Mouse (Mus musculus): ENCODE results near the gene Pptc7. TPM values are rescaled to one million over a fixed set of nuclear protein-coding genes. Genes with fewer than 3 reads are reported as not detected.
"Not testable (repeated sequence)": the region's sequence is repeated elsewhere in the genome, so short reads cannot be mapped to it uniquely, and the experiment has no call there.

Gene Pptc7
- polyA plus RNA-seq, 1 experiment = 20.4 TPM

DNA sequence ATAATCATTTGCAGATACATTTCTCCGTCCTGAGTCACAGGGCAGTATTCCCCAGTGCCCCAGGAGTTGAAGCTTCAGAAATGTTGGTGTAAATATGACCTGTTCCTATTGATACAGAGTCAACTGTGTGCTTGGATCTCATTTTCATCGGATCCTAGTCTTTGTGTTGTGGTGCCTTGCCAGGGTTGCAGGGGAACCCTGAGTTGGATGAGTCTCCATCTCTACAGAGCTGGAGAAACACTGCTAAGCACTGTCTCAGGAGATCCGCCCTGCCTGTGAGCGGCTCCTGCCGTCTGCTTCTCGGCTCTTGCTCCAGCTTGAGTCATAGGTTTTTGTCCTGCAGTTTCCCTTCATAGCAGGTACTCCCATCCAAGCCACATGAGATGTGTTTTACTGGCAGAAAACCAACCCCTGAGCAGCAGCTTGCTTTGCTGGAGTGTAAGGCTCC lies 15.9 kb downstream of the Pptc7 start:
- DNase-seq (ENCODE audit: low read depth) = no peak

DNA sequence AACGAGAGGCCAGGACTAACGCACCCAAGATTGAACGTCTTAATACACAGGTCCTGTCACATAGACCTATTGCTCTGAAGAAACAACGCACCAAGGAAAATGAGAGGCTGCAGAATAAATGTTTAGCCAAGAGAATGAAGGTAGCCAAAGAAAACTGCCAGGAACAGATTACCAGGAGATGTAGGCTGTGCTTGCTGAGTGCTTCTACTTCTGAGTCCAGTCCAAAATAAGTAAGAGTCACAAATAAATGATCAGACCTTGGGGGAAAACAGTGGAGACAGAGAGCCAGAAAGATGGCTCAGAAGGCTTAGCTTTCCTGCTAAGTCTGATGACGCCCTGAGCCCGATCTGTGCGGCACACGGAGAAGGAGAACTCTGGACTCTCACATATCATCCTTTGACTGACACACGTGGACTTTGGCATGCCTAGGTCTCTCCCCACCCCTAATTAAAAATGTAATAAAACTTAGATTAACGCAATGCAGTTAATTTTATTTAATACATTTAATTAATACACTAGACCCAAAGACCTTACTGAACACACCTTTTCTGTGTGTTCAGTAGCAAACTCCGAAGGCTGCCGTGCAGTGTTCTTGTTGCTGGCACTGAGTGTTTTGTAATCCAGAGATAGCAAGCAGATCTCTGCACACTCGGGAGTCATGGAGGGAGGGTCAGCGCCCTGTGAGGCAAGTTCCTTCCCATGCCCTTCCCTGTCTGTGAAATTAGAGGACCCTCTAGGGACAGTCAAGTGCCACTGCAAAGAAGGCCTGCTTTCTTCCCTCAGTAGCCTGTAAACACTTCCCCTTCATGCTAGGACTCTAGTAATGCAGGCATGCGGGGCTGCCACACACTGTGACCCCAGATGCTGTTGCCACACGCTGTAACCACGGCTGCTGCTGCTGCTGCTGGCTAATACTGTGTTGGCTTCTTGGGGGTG lies 18.9 kb downstream of the Pptc7 start:
- DNase-seq (ENCODE audit: low read depth) = peak; percentile 87

DNA sequence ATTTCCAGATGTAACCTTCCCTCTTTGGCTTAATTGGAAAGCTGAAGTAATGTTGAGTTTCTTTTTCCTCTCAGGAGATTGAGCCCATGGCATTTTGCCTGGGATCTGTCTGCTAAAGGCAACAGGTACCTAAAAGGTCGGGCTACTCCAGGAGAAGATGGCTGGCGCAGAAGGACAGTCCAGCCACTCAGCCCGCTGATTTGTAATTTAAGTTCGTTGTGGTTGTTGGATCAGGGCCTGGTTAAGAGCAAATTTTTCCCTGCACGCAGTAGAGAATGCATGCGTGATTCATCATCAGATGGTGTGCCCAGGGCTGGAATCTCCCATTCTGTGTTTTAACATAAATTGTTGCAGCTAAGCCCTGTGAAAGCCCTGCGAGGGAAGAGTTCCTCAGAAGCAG lies 19.8 kb downstream of the Pptc7 start:
- no peak for DNase-seq (ENCODE audit: low read depth)

DNA sequence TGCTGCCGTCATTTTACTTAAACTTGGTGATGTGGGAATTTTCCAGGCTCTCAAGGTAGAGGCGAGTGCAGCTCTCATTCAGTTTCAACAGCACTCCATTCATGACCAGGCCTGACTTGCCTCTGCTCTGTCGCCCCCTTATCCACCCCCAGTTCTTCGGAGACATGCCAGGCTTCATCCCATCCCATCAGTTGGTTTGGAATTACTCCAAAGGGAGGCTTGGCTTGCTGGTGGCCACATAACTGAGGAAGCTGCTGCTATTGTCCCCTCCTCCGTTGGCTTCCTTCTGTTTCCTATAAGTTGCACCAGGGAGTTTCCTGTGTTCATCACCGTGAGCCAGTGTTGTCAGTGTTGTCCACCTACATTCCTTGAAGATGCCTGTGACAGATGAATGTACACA lies 20.4 kb downstream of the Pptc7 start:
- DNase-seq (ENCODE audit: low read depth) = no peak

- DNase-seq (ENCODE audit: low read depth) = no peak
These were observed 21.3 kb downstream of the Pptc7 start for GRCm38 (mm10) chr5:122305472-122305871.

- no peak for DNase-seq (ENCODE audit: low read depth)
These were observed 22.4 kb downstream of the Pptc7 start for GRCm38 (mm10) chr5:122306536-122306935.

DNA sequence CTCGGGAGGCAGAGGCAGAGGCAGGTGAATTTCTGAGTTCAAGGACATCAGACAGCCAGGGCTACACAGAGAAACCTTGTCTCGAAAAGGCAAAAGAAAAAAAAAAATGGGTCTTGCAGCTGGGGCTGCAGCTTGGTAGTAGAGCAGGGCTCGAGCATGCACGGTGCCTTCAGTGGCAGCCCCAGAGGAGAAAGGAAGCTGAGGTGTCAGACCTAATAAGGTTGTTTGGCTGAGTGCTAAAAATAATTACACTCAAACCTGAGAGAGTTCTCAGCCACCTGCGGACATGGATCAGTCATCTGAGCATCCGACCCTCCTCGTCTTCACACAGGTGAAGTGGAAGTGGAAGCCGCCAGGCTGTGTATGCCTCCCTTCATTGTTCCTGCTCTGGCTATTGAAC lies 26.5 kb downstream of the Pptc7 start:
- no peak for DNase-seq (ENCODE audit: low read depth)

DNA sequence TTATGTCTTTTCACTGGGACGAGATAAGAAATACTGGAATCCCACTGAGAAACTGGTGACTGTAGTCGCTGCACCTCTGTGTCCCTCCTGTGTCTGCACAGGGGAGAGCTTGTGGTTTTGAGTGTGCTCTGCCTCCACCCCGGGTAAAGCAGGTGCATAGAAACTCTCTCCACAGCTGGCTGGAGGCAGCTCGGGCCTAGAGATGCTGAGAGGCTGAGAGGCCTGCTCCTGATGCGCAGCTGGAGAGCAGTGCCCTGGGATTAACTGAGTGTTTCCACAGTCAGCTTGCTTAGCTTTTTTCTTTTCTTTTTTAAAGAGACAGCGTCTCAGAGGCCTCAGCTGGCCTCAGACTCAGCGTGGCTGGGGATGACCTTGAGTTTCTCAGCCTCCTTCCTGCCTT lies 27.5 kb downstream of the Pptc7 start:
- DNase-seq (ENCODE audit: low read depth) = no peak

DNA sequence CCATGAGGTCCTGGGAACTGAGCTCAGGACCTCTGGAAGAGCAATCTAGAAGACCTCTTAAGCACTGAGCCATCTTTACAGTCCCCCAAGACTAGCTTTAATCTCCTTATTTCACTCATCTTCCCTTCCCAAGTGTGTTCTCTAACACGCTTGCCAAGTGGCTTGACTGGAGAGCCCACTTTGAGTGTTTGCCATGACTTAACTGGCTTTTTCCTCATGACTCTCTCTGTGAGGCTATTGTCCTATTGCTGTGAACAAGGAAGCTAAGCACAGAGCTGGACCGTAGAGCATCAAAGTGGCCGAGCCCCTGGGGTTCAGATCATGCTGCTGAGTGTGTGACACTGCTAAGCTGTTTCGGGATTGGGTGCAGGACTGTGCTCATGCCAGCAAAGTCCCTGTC lies 28.2 kb downstream of the Pptc7 start:
- no peak for DNase-seq (ENCODE audit: low read depth)

GRCm38 (mm10) chr5:122312942-122313684 lies 28.9 kb downstream of the Pptc7 start:
- no peak for DNase-seq (ENCODE audit: low read depth)

GRCm38 (mm10) chr5:122314966-122315667 lies 31.0 kb downstream of the Pptc7 start:
- DNase-seq (ENCODE audit: low read depth) = no peak

DNA sequence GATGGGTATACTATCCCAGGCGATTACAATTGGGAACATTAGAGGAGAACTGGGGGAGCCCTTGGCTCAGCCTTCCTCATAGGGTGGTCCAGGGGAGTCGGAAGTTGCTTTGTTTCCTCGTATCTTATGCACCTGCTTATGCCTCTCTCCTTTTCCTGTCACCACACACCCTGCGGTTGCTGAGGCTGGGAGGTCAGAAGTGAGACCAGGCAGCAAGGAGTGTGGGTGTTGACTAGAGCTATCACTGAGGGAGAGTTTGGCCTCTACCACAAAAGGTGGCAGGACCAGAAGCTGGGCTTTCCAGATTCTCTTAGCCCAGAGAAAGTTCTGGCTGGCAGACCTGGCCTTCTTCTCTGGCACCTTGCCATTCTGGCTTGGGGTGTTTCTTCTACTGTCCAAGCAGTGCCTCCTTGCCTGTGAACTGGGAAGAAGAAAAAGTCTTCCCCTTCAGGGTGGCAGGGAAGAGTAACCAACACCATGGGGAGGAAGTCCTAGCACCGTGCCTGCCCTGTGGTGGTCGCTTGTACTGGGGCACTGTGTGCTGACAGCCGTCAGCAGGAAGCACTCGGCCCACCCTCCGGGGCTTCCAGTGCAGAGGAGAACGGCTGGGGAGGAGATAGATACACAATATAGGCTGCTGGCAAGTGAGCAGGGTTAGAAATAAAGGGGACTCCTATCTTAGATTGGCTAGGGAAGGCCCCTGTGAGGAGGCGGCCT lies 33.3 kb downstream of the Pptc7 start:
- DNase-seq (ENCODE audit: low read depth) = no peak

DNA sequence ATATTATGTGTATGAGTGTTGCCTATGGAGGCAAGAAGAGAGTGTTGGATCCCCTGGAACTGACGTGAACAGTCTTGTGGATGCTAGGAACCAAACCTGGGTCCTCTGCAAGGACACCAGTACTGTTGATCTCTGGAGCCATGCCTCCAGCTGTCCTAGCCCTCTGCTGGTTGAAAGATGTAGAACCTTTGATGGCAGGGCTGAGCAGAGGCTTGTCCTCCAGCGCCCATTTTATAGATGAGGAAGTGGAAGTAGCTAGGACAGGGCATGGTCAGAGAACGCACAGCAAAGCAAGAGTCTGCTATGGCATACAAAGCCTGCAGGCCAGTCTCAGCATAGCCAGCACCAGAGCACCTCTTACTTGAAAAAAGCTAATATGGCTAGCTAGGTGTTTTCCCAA lies 33.9 kb downstream of the Pptc7 start:
- no peak for DNase-seq (ENCODE audit: low read depth)

DNA sequence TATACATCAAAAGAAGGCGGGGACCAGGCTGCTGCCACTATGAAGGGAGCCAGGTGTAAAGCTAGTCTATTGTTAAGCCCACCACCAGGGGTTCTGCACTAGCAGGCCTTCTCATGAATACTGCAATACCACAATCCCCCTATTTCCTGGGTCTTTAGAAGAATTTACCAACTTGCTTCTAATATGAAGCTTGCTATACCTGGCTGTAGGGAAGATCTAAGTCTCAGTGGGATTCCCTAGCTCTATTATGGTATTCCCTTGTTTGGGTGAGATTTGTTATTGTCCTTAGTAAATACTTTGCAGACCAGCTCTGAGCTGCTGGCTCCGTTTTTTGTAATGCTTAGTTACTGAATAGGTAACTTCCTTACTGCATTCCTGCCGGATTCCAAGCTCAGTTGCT lies 34.8 kb downstream of the Pptc7 start:
- not testable (repeated sequence) for DNase-seq (ENCODE audit: low read depth)

DNA sequence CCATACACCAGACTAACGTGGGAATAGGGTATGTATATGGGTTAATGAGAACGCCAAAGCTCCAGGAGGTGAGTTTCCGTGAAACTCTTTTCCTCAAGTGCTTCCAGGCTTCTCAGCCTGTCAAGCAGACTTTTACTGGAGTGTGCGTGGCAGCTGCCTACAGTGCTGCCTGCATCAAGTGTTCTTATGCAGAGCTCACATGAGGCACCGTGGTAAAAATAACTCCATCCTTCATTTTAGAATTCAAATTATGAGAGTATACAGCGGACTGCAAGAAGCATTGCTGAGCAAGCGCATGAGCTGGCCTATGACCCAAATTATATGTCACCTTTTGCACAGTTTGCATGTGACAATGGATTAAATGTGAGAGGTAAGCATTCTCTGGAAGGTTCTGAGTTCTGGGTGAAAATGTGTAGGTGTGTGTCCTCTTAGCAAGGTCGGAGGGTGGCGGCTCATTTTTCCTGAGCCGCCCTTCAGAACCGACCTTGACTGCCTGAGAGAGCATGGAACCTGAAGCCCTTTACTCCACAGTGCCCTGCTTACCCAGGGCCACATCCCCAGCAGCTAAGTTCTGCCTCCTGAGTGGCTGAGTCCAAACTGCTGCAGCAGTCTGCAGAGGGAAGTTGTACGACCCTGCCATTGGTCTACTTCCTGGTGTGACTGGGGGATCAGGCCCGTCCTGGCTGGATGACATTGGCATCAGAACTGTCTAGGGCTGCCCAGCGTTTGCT lies 35.5 kb downstream of the Pptc7 start:
- DNase-seq (ENCODE audit: low read depth) = no peak

DNA sequence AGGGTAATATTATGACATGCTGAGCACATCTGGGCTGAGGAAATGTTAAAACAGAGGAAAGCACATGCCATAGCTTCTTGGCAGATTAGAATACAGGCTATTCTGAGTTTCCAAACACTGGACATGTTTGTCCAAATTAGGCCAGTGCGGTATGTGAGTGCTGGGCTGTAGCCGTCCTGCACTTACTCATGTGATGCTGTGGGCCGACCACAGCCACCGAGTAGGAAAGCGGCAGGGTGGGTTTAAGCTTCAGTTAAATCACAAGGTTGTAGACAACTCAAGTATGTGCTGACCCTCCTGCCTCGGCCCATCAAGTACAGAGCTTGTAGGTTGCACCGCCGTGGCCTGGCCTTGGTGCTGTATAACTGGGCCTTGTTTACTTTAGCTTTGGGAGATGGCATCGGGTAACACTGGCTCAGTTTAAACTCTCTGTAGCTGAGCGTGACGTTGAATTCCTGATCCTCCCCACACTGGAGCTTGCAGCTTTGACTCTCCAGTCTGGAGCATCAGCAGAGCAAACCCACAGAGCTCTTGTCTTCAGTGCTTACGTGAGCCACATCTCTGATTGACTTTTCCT lies 36.1 kb downstream of the Pptc7 start:
- DNase-seq (ENCODE audit: low read depth) = no peak

GRCm38 (mm10) chr5:122323523-122323922 lies 39.4 kb downstream of the Pptc7 start:
- no peak for DNase-seq (ENCODE audit: low read depth)

- peak; percentile 58 for DNase-seq (ENCODE audit: low read depth)
These were observed 40.7 kb downstream of the Pptc7 start for GRCm38 (mm10) chr5:122324608-122325431.

- DNase-seq (ENCODE audit: low read depth) = no peak
These were observed 41.3 kb downstream of the Pptc7 start for GRCm38 (mm10) chr5:122325477-122325876.

DNA sequence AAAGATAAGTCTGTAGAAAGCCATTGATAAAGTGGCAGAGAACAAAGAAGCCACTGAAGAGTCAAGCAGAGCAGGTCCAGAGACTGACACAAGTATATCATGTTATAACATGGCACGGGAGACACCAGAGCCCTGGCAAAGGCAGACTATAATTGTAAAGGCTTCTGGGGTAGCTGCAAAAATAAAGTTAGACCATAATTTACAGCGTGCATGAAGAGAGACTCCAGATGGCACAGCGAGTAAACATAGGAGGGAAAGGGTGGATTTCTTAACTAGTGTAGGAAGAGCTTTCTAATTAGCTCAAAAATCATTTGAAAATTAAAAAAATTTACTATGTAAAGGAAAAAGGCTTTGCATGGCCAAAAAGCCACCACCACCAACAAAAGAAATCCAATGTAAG lies 43.1 kb downstream of the Pptc7 start:
- DNase-seq (ENCODE audit: low read depth) = no peak
